Mouse (Mus musculus) cortical plate, adult 2 months (tissue): Measurements from ENCODE around the gene Gfpt1. TPM values are rescaled to one million over a fixed set of nuclear protein-coding genes. Genes with fewer than 3 reads are reported as not detected.
A peak's percentile ranks its signal among the peaks of the same experiment; 100 is the strongest.
"Not testable (repeated sequence)": the region's sequence is repeated elsewhere in the genome, so short reads cannot be mapped to it uniquely, and the experiment has no call there.

ENCODE experiments used
- H3K27ac ChIP-seq: fragments of 200-500 bp; 2 replicates; pipeline ENCODE4 v1.5.1; 2012; ENCODE audit warnings: low read length, control low read depth, inconsistent platforms; ENCODE audit not compliant: insufficient read depth
- H3K4me1 ChIP-seq: fragments of 200-500 bp; 2 replicates; pipeline ENCODE4 v1.6.1; 2011; ENCODE audit warnings: low read length; ENCODE audit not compliant: control insufficient read depth, insufficient read depth
- H3K4me3 ChIP-seq: fragments of 200-500 bp; 2 replicates; pipeline ENCODE4 v1.5.1; 2011; ENCODE audit warnings: mild to moderate bottlenecking, low read length, control low read depth; ENCODE audit not compliant: insufficient read depth
- CTCF ChIP-seq: fragments of 200-500 bp; IDR thresholded peaks from 2 replicates; pipeline ENCODE4 v1.5.1; 2011; ENCODE audit warnings: mild to moderate bottlenecking, control low read depth, low read length; ENCODE audit not compliant: insufficient read depth; ENCODE audit errors: extremely low read depth
- POLR2A ChIP-seq: fragments of 200-500 bp; IDR thresholded peaks from 2 replicates; pipeline ENCODE4 v1.6.1; 2011; ENCODE audit warnings: mild to moderate bottlenecking, low read length, control low read depth; ENCODE audit not compliant: insufficient read depth; ENCODE audit errors: extremely low read depth
- polyA plus RNA-seq: library from polyadenylated mRNA; depleted of rRNA; stranded (reverse); fragments of >200 nt; gene quantifications from 2 replicates; pipeline ENCODE4 v1.2.3, GENCODE M21; 2012

Gfpt1 gene
- polyA plus RNA-seq, 1 experiment: 25.4 TPM

DNA sequence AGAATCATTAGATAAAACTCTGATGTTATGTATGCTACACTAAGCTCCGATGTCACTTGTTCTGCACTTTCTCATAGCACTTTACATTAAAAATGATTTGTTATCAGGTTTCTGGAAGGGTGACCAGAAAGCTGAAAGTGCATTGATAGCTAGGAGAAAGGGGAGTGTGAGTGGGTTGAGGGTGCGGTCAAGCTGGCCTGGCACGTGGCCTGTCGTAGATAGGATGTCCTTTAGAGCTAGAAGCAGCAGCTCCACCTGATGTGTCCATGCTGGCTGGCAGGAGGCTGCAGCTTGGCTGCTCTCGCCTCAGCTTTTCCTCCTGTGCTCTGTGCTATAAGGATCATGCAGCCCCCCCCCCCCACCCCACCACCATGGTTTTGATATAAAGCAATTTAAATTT lies 49.8 kb downstream of the Gfpt1 start:
- H3K27ac ChIP-seq: no peak overlapping the region
- no peak overlapping the region for H3K4me3 ChIP-seq
- H3K4me1 ChIP-seq: no peaks in the 10 kb centered on the region; the same call in 1 of the 2 replicates
- no peak for TF ChIP-seq POLR2A

DNA sequence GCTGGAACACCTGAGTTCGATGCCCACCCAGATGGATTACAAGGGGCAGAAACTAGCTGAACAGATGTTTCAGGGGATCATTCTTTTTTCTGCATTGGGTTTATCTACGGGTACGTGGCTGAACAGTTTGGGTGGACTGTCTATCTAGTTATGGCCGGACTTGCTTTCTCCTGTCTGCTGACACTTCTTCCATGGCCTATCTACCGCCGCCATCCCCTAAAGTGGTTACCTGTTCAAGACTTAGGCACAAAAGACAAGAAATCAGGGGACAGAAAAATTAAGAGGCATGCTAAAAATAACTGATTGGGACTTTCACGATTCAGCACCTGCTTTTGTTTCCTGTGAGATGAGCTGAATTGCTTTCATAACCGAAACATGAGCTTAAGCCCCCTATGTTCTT lies 51.0 kb downstream of the Gfpt1 start:
- H3K4me1 ChIP-seq, H3K27ac ChIP-seq, H3K4me3 ChIP-seq: not testable (repeated sequence)

DNA sequence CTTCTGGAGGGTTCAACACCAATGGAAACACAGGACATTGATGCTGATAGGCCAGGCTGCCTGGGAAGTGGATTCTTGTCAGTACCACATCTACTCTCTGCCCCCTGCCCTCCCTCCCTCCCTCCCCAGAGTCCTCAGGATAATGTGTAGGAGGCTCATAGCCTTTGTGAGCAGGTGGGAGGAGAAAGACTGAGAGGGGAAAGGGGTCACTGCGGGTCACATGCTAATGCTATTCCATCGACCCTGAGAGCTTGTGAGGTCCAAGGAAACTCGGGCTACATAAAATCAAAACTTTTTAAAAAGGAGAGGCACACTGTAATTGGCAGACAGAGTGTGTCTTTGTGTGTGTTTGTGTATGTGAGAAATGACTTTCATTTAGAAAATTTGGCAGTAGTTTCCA lies 56.6 kb downstream of the Gfpt1 start:
- no peak for TF ChIP-seq CTCF
- TF ChIP-seq POLR2A: no peak
- Histone ChIP-seq H3K4me1 (no peaks in the 10 kb centered on the region; the same call in 1 of the 2 replicates), H3K4me3 (no peak overlapping the region), H3K27ac (no peak overlapping the region)

DNA sequence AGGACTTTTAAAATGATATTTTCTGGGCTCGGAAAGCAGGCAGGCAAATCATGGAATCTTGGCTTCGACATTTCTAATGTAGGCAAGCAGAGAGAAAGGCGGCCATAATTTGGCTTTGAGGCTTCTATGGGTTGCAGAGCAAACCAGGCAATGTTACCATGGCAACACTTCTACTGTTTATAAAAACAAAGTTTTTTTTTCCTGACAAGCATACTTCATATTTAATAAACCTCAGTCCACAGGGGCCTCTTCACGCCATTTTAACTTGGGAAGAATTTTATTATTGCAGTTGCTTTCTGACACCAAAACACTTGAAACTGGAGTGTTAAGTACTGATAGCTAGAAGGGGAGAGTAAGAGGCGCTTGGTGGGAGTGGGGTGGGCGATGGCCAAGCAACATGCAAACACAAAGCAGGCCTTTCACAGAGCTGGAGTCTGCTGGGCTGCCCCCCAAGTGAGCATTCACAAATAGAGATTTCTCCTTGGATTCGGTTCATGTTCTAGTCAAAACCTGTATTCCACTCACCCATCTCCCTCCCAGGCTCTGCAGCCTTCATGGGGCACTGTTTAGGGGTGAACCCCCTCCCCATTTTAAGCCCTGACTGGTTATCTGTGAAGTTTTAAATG lies 57.1 kb downstream of the Gfpt1 start:
- Histone ChIP-seq H3K4me1 (no peaks in the 10 kb centered on the region; the same call in 1 of the 2 replicates), H3K27ac (no peak overlapping the region; the same call in 1 of the 2 replicates), H3K4me3 (no peak overlapping the region)
- TF ChIP-seq POLR2A (no peak), CTCF (no peak)

DNA sequence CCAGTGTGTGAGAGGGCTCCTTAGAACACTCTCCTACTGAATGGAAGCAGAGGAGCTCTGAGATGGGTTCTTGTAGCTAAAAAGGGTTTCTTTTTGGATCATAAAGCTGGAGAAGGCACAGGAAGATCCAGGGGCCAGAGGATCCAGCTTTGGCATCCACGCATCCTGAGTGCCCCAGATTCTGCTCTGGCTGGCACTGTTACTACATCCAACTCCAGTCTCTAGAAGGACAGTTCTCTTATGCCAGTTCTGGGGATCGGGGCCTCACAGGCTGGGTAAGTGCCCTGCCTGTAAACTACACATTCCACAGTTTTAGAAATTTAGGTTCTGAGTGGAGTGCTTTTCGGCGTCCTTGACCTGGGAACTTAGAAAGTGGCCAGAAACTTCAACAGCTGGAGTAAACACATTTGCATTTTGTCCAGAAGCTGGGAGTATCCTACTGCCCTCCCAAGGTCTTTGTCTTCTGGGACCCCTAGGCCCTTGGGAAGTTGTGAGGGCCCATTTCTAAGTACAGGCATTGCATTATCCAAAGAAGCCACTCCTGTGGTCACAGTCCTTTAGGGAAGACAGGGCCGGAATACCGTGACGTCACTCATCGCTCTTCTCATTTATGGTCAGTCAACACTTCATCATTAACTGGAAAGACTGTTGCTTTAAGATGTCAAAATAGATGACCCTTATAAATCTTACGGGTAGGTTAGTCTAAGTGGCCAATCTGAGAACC lies 57.8 kb downstream of the Gfpt1 start:
- H3K4me1 ChIP-seq: no peaks in the 10 kb centered on the region; the same call in 1 of the 2 replicates
- no peak overlapping the region; the same call in 1 of the 2 replicates for H3K27ac ChIP-seq
- TF ChIP-seq CTCF: no peak
- no peak overlapping the region for H3K4me3 ChIP-seq

DNA sequence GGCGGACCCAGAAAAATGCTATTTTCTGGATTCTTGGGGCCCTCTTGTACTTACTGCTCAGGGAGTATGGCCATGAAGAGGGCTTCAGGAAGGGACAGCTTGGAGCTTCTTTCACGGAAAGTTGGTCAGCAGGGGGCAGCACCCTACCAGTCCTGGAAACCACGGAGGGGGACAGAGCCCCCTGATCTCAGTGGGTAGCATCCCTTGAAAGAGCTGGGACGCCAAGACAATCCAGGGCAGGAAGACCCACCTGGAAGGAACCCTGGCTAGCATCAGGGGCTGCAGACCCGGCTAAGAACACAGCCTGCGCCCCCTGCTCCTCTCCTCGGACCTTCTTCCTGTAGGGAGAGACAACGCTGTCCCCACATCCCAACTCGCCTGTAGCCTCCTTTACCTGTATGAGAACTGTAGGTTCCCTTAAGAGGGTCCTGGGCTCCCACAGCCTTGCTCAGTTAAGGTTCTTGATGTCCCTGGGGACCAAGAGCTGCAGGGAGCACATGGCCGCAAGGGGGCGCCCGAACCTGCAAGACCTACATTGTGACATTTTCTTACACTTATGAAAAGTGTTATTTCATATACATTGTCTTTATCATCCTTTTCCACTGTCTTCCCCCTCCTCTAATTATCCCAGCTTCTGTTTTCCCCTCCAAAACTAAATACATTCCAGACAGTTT lies 58.8 kb downstream of the Gfpt1 start:
- no peak overlapping the region for H3K27ac ChIP-seq
- H3K4me1 ChIP-seq: no peaks in the 10 kb centered on the region; the same call in 1 of the 2 replicates
- peak; percentile 86 for TF ChIP-seq CTCF
- no peak for TF ChIP-seq POLR2A
- peak overlapping the region; percentile 26 for H3K4me3 ChIP-seq

DNA sequence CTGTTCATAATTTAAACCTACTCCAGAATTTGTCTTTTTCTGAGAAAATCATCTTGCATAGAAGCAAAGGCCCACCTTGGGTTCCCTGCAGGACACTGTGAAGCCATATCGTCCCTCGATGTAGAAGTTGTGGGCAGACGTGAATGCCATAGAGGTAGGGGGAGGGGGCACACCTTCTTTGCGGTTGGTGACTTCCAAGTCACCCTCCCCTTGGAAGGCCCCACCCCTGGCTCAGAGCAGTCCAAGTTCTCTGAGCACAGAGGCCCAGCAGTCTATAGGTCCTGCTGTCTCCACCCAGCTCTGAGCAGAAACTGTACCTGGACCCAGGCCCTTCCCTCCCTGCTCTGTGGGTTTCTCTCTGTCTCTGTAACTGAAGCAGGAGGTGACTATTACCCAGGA lies 59.3 kb downstream of the Gfpt1 start:
- no peak for TF ChIP-seq CTCF
- no peak for TF ChIP-seq POLR2A
- no peaks in the 10 kb centered on the region; the same call in 1 of the 2 replicates for H3K4me1 ChIP-seq
- H3K27ac ChIP-seq: no peak overlapping the region
- H3K4me3 ChIP-seq: no peak overlapping the region; the same call in 1 of the 2 replicates

DNA sequence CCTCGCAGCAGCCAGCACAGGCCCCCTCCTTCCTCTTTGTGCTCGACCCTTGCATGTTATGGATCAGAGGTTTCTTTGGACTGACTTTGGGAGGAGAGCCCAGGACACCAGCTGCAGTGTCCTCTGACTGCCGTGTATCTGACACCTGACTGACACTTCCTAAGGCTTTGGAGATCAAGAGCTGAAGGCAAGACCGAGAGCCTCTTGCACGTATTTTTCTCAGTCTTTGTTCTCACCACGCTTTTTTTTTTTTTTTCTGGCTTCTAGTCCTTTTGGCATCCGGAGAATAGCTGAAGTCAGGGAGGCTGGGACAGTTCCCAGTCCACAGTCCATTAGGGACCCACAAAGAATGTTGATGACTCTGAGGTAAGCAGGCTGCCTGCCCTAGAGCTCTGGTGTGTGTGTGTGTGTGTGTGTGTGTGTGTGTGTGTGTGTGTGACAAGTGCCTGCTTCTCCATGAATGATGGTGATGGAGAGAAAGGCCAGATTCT lies 59.8 kb downstream of the Gfpt1 start:
- no peak overlapping the region for H3K4me3 ChIP-seq
- H3K4me1 ChIP-seq: no peaks in the 10 kb centered on the region; the same call in 1 of the 2 replicates
- no peak overlapping the region for H3K27ac ChIP-seq
- TF ChIP-seq CTCF (no peak), POLR2A (no peak)

DNA sequence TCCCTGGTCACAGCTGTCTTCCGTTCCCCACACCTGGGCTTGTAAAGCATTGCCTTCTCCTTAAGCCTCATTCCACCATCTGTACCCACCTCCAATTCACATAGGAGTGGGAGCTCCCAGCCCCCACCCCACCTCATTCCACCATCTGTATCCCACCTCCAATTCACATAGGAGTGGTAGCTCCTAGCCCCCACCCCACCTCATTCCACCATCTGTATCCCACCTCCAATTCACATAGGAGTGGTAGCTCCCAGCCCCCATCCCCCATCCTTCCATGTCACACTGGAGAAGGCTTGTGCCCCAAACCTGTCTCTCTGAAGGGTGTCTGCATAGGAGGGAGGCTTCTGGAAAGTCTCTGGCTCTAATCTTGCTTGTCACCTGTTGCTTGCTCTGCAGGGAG lies 60.7 kb downstream of the Gfpt1 start:
- Histone ChIP-seq H3K4me3 (no peak overlapping the region), H3K4me1 (no peaks in the 10 kb centered on the region), H3K27ac (no peak overlapping the region)
- TF ChIP-seq CTCF (no peak), POLR2A (no peak)
